Mouse (Mus musculus) liver, adult 2 months (tissue): ENCODE measurements around the gene Spry1.

Experiments used
- CTCF ChIP-seq: fragments of 200-500 bp; IDR thresholded peaks from 2 replicates; pipeline ENCODE4 v1.5.1; 2011; ENCODE audit warnings: low read depth, low read length, control low read depth
- POLR2A ChIP-seq: fragments of 200-500 bp; IDR thresholded peaks from 2 replicates; pipeline ENCODE4 v1.6.1; 2011; ENCODE audit warnings: low read length, control low read depth; ENCODE audit not compliant: insufficient read depth; ENCODE audit errors: extremely low read depth

- TF ChIP-seq POLR2A (no peak), CTCF (no peak)
These were observed 2.3 kb downstream of the Spry1 start for GRCm38 (mm10) chr3:37641796-37642680.
